Mouse (Mus musculus) brain, embryonic 18.5 days (tissue): ENCODE measurements around the gene Bcl11a.

Experiments used
- DNase-seq: peaks from one replicate; pipeline ENCODE4 v3.0.0-alpha.2; 2012; ENCODE audit warnings: low read depth, low spot score

Bcl11a gene

DNA sequence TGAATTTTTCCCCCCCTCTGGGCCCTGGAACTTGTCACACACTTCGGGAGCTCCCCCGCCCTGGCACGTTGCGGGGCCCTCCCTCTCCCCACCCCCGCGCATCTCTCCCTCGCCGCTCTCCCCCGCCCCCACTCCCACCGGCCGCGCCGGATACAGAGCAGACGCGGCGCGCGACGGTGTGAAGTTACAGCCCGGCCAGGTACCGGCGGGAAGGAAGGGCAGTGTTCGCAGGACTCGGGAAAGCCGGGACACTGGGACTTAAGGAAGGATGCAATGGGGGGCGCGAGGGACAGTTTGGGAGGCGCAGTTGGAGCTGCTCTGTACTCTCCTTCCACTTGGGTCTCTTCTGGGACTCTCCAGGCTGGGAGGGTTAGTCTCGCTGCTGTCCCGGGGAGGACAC, 2.7 kb downstream of the Bcl11a start:
- no peak for DNase-seq

- DNase-seq: peak; percentile 82
Observed at GRCm38 (mm10) chr11:24081016-24081686, 3.3 kb downstream of the Bcl11a start.

- no peak for DNase-seq
Observed at GRCm38 (mm10) chr11:24081687-24082384, 4.0 kb downstream of the Bcl11a start.

GRCm38 (mm10) chr11:24082385-24083075, 4.7 kb downstream of the Bcl11a start:
- no peak for DNase-seq

- no peak for DNase-seq
Observed at GRCm38 (mm10) chr11:24083076-24083405, 5.2 kb downstream of the Bcl11a start.

DNA sequence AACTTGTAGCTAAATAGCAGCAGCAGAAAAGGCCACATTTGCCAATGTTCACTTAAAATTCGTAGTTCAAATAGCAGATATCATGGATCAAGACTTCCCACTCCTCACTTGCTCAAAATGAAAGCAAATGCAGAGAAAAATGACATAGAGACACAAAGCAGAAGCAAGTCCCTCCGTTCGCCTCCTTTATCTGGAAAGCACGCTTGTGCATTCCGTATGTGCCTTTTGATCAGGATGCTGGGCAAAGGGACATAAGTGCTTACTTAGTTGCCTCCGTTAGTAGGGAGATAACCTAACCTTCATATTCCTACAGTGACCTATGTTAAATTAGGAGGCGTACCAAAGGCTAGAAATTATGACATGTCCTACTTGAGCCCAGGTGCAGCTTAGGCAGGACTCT, 5.6 kb downstream of the Bcl11a start:
- DNase-seq: no peak

DNA sequence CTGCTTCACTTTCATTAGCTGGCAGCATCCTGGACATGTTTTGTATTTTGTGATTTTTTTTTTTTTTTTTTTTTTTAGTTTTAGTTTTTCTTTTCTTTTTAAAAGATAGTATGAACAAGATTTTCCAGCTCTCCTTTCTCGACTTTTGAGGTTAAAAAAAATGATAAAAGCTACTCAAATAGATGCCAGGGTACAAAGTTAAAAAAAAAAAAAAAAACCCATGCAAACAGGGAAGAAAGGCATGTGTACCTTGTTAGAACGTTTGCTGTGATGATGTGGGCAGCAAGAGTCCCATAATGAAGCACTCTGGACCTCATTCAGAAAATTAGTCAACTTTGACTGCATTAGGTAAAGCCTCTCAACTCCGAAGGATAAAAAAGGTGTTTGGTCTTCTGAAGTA, 6.2 kb downstream of the Bcl11a start:
- DNase-seq: no peak

- no peak for DNase-seq
Observed at GRCm38 (mm10) chr11:24084590-24084989, 6.7 kb downstream of the Bcl11a start.

- no peak for DNase-seq
Observed at GRCm38 (mm10) chr11:24085986-24086385, 8.1 kb downstream of the Bcl11a start.

DNA sequence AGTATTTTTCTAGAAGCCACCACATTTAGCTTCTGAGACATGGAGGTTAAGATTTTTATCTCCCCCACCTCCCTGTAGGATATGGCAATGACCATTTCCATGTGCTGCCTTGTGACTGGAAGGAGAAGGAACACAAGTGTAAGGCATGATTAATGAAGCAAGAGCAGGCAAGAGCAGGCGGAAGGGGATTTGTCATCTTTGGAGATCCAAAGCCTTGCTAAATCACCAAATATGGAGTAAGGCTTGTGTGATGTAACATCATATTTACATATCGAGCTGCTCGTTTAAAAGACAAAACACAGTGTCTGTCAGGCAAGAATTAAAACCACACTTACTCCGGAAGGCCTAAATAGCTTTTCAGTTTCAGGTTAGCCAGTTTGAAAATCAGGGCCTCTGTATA, 9.2 kb downstream of the Bcl11a start:
- DNase-seq: no peak

- no peak for DNase-seq
Observed at GRCm38 (mm10) chr11:24090443-24090842, 12.6 kb downstream of the Bcl11a start.

- DNase-seq: no peak
Observed at GRCm38 (mm10) chr11:24091393-24092080, 13.7 kb downstream of the Bcl11a start.

GRCm38 (mm10) chr11:24092618-24093017, 14.8 kb downstream of the Bcl11a start:
- no peak for DNase-seq

- DNase-seq: no peak
Observed at GRCm38 (mm10) chr11:24094086-24094487, 16.2 kb downstream of the Bcl11a start.

DNA sequence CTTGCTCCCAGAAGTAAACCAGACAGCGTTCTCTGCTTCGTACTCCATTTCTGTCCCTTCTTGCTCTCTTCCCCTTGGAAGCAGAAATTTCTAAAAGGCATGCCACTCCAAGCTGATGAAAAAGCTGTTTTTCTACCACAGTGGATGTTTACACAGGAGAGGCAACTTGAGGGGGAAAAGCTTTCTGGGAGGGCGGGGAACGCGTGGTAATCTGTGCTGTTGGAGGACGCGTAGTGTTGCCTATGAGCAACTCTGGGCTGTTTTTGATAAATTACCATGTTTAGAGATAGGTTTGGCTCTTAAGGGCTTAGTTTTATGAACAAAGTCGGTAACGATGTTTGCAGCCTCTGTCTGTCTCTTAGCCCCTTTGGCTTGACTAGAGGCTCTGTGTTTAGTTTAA, 17.4 kb downstream of the Bcl11a start:
- DNase-seq: no peak

DNA sequence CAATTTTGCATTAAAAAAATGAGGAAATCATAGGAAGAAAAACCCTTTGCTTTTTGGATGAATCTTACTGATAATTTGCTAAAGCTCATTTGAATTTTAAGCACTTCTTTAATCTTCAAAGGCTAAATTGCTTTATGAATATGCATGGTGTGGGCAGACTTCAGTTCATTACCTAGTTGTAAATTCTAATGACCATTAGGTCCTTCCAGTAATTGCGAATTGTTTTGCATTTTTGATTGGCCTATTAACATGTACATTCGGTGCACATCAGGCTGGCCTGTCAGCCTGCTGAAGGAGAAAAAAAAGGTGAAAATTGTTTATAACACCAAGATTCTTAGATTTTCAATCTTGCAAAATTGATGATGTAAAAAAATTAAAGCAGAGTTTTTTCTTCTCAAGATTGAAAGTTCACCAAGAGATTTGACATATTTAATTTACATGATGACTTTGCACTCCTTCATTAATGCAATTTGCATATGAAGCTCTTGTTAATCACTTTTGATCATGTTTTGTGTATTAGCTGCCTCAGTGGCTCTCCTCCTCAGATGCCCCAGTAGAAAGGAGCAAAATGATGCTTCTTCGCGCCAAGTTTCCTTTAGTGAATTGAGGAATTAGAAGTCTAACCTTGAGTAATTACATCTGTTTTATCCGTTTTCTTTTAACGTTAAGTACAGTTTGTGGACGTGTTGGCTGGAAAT, 17.9 kb downstream of the Bcl11a start:
- DNase-seq: no peak

- no peak for DNase-seq
Observed at GRCm38 (mm10) chr11:24096483-24096882, 18.6 kb downstream of the Bcl11a start.

DNA sequence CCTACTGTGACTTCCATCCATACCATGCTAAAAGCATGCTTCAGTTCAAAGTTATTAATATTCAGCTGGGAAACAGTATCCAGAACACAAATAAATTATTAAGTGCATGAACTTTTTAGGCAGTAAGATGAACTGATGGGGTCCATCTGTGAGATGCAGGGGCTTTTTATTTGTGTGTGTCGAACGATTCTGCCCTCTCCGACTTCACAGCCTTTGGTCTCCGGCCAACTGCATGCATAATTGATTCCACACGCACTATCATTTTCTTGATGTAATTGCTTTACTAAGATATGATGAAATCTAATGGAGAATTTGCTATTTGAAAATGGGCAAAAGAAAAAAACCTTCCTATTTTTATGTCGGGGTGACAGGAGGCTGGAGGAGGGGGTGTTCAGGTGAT, 19.2 kb downstream of the Bcl11a start:
- DNase-seq: no peak

- DNase-seq: no peak
Observed at GRCm38 (mm10) chr11:24098069-24098468, 20.2 kb downstream of the Bcl11a start.

- no peak for DNase-seq
Observed at GRCm38 (mm10) chr11:24098662-24099061, 20.8 kb downstream of the Bcl11a start.

DNA sequence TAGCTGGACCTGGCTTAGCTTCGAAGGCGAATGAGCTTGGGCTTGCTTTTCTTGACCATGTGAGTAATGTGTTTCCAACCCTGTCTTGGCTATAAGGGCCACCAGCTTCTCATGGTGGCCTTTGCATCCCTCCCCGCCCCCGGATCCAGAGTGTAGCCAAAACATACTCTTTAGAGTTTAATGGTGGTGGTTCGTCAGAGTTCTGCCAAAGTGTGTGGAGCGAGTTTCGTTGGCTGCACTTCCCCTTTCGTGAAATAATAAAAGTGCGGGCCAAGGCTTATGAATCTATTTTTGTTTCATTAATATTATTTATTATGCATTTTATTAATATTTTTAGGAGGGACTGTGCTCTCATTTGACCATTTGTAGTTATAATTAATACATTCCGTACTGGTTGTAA, 21.4 kb downstream of the Bcl11a start:
- DNase-seq: no peak

DNA sequence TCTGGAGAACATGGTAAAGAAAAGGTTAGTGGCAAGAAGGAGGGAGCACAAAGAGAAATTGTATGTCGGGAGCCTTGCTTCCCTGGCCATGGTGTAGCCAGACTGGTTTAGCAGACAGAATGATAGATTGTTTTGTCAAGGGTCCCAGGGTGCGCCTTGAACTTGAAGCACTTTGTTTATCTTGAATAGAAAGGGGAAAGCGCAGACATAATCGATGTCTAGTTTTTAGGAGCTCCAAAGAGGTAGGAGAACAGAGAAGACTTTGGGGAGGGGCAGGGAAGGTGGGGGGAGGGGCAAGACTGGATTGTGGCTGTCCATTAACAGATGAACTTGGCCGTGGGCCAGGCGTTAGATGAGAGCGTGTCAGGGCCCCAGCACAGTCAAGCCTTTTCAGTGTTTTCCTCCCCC, 22.0 kb downstream of the Bcl11a start:
- DNase-seq: no peak
